Mouse (Mus musculus) ES-E14 (cell line): ENCODE measurements around the gene Gm15085. TPM values are rescaled to one million over a fixed set of nuclear protein-coding genes. Genes with fewer than 3 reads are reported as not detected.
"Not testable (repeated sequence)": the region's sequence is repeated elsewhere in the genome, so short reads cannot be mapped to it uniquely, and the experiment has no call there.

Experiments
- DNase-seq: peaks from one replicate; pipeline ENCODE4 v3.0.0-alpha.2; 2013; ENCODE audit warnings: low read depth, low spot score
- H3K27ac ChIP-seq: 2 replicates; pipeline ENCODE4 v1.5.1; 2012; ENCODE audit warnings: low read depth, mild to moderate bottlenecking, low read length, moderate library complexity, mixed read lengths; ENCODE audit not compliant: poor library complexity, insufficient read depth, severe bottlenecking
- H3K36me3 ChIP-seq: 2 replicates; pipeline ENCODE4 v1.6.1; 2012; ENCODE audit warnings: mild to moderate bottlenecking, low read length, moderate library complexity, mixed read lengths; ENCODE audit not compliant: control insufficient read depth, poor library complexity, insufficient read depth, severe bottlenecking
- H3K4me1 ChIP-seq, 2 experiments: fragments of 150-350 bp in 1 of 2; sonication (generic) in 1 of 2; 2 replicates each; pipeline ENCODE4 v1.6.1; 2012; ENCODE audit warnings: low read length in 2 of 2, mild to moderate bottlenecking in 1 of 2, mixed read lengths in 1 of 2; ENCODE audit not compliant: control insufficient read depth in 2 of 2, insufficient read depth in 2 of 2, poor library complexity in 1 of 2
- H3K4me3 ChIP-seq, 2 experiments: fragments of 150-350 bp in 1 of 2; sonication (generic) in 1 of 2; 2 replicates each; pipeline ENCODE4 v1.5.1; 2012; ENCODE audit warnings: low read length in 2 of 2, low read depth in 1 of 2, mild to moderate bottlenecking in 1 of 2, mixed read lengths in 1 of 2; ENCODE audit not compliant: insufficient read depth in 1 of 2, poor library complexity in 1 of 2, severe bottlenecking in 1 of 2
- H3K9ac ChIP-seq: 2 replicates; pipeline ENCODE4 v1.6.1; 2012; ENCODE audit warnings: low read depth, mild to moderate bottlenecking, low read length, mixed read lengths; ENCODE audit not compliant: poor library complexity, insufficient read depth, severe bottlenecking
- H3K9me3 ChIP-seq: fragments of 150-350 bp; sonication (generic); 2 replicates; pipeline ENCODE4 v1.6.1; 2012; ENCODE audit warnings: low read depth, mild to moderate bottlenecking, low read length; ENCODE audit not compliant: control insufficient read depth, insufficient read depth
- in situ Hi-C, 2 experiments: fragments of 600-800 bp; cut with MboI; formaldehyde crosslinking; loops; one replicate each; pipeline ENCODE4 v1.15.1; 2025; ENCODE audit warnings: low sequenced_read_pairs in 2 of 2, inconsistent platforms in 1 of 2; ENCODE audit not compliant: unreplicated experiment in 2 of 2
- total RNA-seq: library from RNA; depleted of rRNA; stranded (reverse); fragments of 300-350 nt; gene quantifications from 2 replicates; pipeline ENCODE4 v1.2.3, GENCODE M21; 2012; rRNA removed

Gm15085 gene
- 0.09 TPM in 1 of 2 replicates, not detected in the other for total RNA-seq

- H3K9me3 ChIP-seq, in situ Hi-C loops, H3K4me3 ChIP-seq, H3K27ac ChIP-seq, DNase-seq, H3K36me3 ChIP-seq, H3K4me1 ChIP-seq, H3K9ac ChIP-seq: not testable (repeated sequence)
These were observed at the start of gene Gm15085 for GRCm38 (mm10) chrX:149447317-149447716. TSS of gene Gm15085 (plus strand) at chrX:149447617.

Other genes with a start within 250 kb of the Gm15085 start
- not detected in 2 replicates for gene Gm15093, start 175.2 kb upstream of the Gm15085 start, total RNA-seq
- 0.16 TPM in 1 of 2 replicates, not detected in the other for gene Gm10439, start 147.0 kb downstream of the Gm15085 start, total RNA-seq